Mouse (Mus musculus) heart, adult 11 months (tissue): ENCODE data around the gene Dek.

ENCODE experiments used
- DNase-seq: peaks from one replicate; pipeline ENCODE4 v3.0.0; 2022

Dek gene

GRCm38 (mm10) chr13:47109239-47109638, 3.2 kb upstream of the Dek start:
- DNase-seq = no peak

DNA sequence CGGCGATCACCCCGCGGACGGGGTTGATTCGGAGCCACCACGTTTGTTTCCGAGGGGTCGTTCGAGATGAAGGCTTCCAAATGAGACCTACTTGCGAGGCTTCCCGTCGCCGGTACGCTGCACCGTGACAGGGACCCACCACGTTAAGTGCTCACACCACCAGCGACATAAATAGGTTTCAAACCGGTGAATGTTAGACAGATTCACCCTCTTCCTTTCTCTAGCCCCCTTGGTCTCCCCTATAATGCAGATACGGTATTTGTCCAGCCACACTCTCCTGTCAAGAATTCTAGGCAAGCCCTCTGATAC, 533 bp upstream of the Dek start:
- no peak for DNase-seq

DNA sequence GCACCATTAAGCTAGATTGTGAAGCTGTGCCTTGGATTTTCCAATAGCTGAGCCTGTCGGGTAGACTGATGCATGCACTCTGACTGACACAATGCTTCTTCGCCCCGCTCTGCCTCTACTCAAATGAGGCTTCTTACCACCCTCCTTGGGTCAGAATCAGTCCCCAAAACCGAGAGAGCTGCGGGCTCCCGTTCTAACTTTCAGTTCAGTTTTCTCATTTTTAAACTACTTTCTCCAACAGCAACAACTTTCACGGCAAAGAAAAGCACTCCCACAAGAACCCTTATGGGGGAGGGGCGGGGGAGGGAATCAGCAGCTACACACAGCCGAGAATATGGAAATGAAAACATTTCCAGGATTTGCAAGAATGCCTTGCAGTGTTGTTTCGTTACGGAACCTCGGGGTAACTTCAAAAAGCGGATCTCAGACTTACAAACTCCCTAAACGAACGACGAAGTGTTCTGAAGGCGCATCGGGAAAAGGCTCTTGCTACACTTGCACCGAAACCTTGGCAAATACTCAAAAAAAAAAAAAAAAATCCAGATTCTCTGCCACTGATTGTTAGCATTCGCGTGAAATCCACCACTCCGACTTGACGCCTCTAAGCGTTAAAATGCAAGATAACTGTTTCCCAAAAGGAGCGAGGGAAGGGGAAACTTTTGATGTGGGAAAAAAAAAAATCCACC, 1.0 kb downstream of the Dek start:
- DNase-seq = peak; percentile 93

GRCm38 (mm10) chr13:47104146-47104545, 1.9 kb downstream of the Dek start:
- no peak for DNase-seq

GRCm38 (mm10) chr13:47100587-47100986, 5.4 kb downstream of the Dek start:
- DNase-seq = no peak

DNA sequence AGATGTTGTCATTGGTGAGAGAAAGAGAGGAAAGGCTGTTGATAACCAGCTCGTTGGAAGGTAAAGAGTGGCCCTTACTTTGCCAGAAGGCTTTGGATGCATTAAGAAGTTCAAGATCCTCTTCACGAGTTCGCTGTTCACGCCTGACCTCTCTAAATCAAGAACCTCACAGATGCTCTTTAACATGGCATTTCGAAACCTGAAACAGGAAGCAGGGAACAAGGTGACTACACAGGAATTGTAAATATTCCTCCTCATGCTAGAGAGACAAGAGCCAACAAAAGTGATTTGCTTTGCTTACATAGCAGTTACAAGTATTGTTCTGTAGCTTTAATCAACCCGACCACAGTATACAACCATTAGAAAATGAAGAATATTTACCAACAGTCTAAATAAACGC, 6.7 kb downstream of the Dek start:
- no peak for DNase-seq

- DNase-seq = no peak
Observed at GRCm38 (mm10) chr13:47096591-47096990, 9.4 kb downstream of the Dek start.

GRCm38 (mm10) chr13:47093791-47094190, 12.2 kb downstream of the Dek start:
- peak; percentile 42 for DNase-seq

DNA sequence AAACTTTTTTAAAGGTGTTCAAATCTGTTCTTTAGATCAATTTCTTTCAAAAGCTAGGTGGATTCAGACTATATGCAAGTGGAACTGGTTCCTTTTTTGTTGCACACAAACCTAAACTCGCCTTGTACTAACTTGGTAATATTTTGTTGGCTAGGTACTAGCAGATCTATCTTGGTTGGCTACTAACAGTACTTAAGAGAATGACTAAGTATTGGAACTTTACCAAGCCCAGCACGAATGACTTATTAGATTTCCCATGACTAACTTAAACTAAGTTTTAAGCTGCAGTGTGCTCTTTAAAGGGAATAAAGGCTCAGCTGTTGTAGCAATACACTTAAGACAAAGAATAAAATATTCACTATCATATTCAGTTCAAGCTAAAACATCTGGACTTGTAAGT, 16.7 kb downstream of the Dek start:
- DNase-seq = no peak

DNA sequence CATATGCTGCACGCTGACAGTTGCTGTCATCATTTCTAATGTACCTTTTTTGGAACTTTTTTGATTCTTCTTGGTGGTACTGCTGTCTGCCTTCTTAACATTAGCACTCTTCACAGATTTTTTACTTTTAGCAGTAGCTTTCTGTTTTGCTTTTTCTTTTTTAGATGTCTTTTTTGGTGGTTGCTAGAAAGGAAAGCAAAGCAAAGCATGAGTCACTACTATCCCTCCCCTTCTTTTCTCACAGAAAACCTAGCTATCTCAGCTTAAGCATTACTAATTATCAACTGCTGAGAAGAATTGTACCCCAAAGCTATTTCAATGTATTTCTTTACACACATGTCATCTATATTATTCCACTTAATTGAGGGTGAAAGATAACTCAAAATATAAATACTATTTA, 17.6 kb downstream of the Dek start:
- DNase-seq = no peak

DNA sequence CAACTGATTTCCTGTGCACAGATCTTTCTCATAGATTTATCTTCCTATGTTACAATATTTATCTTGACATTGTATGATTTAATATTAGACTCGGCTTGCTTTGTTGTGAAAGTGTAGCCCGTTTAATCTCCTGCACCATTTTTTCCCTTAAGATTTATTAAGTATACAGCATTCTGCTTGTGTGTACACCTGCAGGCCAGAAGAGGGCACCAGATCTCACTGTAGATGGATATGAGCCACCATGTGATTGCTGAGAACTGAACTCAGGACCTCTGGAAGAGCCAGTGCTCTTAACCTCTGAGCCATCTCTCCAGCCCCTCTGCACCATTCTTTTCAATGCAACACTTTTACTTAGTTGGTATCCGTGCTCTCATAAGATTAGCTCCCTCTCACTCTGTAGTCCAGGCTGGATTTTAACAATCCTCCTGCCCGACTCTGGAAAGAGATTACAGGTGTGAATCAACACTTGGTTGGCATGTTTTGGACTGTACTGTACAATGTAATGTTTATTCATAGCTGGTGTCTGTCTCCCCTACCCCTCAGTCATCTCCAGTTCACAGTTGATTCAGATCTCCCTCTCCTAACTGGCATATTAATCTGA, 25.0 kb downstream of the Dek start:
- DNase-seq = peak; percentile 82

- peak; percentile 36 for DNase-seq
Observed at GRCm38 (mm10) chr13:47078799-47079198, 27.2 kb downstream of the Dek start.

GRCm38 (mm10) chr13:47077367-47077766, 28.6 kb downstream of the Dek start:
- DNase-seq = no peak

DNA sequence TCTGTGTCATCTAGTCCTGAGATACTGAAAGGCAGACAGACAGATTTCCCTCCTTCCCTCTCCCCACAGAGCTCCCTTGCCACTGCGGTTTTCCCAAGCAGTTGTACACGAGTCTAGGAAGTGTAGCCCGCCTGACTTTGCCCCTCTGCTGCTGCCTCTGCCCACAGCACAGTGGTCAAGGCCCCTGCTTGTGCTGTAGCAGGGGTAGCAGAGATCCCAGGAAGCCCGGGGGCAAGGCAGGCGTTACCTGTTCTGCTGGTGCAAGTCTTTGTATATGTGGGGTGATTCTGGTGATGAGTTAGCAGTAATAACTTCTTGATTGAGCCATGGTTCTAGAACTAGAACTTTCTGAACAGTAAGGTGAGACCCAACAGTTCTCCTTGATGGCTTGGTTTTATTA, 29.8 kb downstream of the Dek start:
- peak; percentile 68 for DNase-seq

GRCm38 (mm10) chr13:47072484-47072883, 33.5 kb downstream of the Dek start:
- DNase-seq = peak; percentile 36

- DNase-seq = peak; percentile 58
Observed at GRCm38 (mm10) chr13:47071871-47072270, 34.1 kb downstream of the Dek start.

- DNase-seq = peak; percentile 84
Observed at GRCm38 (mm10) chr13:47070329-47071080, 35.5 kb downstream of the Dek start.

DNA sequence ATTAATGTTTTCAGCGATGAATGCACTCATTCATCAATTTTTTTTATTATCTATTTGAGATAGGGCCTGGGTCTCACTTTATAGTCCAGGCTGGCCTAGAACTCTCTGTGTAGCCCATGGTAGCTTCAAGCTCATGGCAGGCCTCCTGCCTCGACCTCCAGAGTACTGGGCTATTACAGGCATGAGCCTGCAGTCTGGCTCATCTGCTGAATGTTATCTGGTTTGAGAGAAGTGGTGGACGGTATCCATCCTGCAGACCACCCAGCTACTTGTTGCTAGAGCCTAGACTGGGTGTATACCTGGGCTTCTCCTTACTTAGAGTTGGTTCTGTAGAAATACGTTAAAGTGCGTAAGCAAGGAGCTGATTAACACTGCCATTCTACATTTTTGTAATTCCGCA, 39.0 kb downstream of the Dek start:
- DNase-seq = peak; percentile 56

DNA sequence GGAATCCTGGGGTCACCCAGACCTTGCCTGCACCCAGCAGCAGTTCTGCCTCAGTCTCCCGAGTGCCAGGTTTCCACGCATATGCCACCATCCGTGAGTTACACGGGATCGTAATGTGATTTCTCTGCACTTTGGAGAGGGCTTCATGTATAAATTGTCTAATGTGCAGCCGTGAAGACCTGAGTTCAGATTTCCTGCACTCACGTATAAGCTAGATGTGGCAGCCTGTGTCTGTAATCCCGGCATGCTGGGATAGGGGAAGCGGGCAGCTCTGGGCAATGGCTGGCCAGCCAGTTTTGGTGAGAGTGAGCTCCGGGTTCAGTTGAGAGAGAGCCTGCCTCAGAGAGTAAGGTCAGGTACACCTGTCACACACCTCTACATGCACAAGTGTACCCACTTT, 39.5 kb downstream of the Dek start:
- DNase-seq = peak; percentile 70

- DNase-seq = peak; percentile 71
Observed at GRCm38 (mm10) chr13:47063985-47064760, 41.8 kb downstream of the Dek start.

GRCm38 (mm10) chr13:47062756-47063155, 43.2 kb downstream of the Dek start:
- peak; percentile 85 for DNase-seq

DNA sequence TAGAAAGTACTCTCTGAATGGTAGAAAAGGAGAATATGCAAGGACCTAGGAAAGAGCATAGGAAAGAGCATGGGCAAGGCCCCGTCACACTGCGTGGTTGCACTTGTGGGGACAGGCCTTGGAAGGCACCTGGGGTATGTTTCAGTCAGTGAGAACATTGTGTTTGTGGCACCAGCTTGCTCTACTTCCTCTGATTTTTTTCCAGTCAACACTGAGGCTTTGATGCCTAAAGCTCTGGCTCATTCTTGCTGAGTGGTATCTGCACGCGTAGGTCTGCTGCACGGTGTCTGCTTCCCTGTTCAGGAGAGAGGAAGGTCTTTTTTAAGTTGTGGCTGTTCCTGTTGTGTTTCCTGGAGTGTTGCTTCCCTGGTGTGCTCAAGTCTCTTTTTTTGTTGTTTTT, 49.2 kb downstream of the Dek start:
- DNase-seq = no peak

GRCm38 (mm10) chr13:47056126-47056525, 49.9 kb downstream of the Dek start:
- DNase-seq = no peak

DNA sequence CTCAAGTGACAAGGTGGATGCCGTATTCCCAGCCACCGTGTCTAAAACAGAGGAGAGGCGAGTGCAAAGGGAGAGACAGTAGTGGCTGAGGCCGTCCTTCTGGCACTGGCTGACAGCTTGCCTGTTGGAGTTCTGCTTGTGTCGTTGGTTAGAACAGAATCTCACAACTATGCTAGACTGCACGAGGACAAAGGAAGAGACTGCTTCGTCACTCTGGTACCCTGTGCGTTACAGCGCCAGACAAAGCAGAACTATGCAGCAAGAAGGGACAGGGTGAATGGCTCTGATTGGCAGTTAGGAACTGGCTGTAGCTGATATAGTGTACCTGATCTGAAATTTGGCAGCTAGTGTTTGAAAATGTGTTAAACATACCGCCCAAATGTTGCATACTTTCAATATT, 52.0 kb downstream of the Dek start:
- no peak for DNase-seq
